Mouse (Mus musculus) neural tube, embryonic 10.5 days (tissue): ENCODE data around the gene Gm8994.

Source experiments
- DNase-seq: peaks from one replicate; pipeline ENCODE4 v3.0.0-alpha.2; 2017; ENCODE audit warnings: low spot score; ENCODE audit errors: extremely low spot score

Gene Gm8994

GRCm38 (mm10) chr6:136358471-136358870, 31.1 kb downstream of the Gm8994 start:
- DNase-seq = no peak

GRCm38 (mm10) chr6:136363313-136363712, 36.0 kb downstream of the Gm8994 start:
- DNase-seq = no peak

- no peak for DNase-seq
Observed at GRCm38 (mm10) chr6:136364008-136364407, 36.7 kb downstream of the Gm8994 start.

- no peak for DNase-seq
Observed at GRCm38 (mm10) chr6:136364430-136365098, 37.2 kb downstream of the Gm8994 start.

GRCm38 (mm10) chr6:136376097-136376496, 48.8 kb downstream of the Gm8994 start:
- no peak for DNase-seq
